Mouse (Mus musculus) neural tube, embryonic 15.5 days (tissue): ENCODE data around the gene Rnf217. TPM values are rescaled to one million over a fixed set of nuclear protein-coding genes. Genes with fewer than 3 reads are reported as not detected.

Experiments
- ATAC-seq: fragments of 200-750 bp; cut with Nextera tagmentation; 2 replicates; pipeline ENCODE4 v1.8.0; 2017; ENCODE audit warnings: mild to moderate bottlenecking, moderate TSS enrichment, moderate library complexity; ENCODE audit not compliant: low FRiP score
- H3K27ac ChIP-seq: fragments of 300-500 bp; sonication (generic); replicated peaks from 2 replicates; pipeline ENCODE4 v1.5.1; 2015; ENCODE audit warnings: mild to moderate bottlenecking, inconsistent platforms
- H3K27me3 ChIP-seq: fragments of 300-500 bp; sonication (generic); replicated peaks from 2 replicates; pipeline ENCODE4 v1.6.1; 2015; ENCODE audit warnings: inconsistent platforms
- H3K36me3 ChIP-seq: fragments of 300-500 bp; sonication (generic); 2 replicates; pipeline ENCODE4 v1.6.1; 2015; ENCODE audit warnings: inconsistent platforms
- H3K4me1 ChIP-seq: fragments of 300-500 bp; sonication (generic); 2 replicates; pipeline ENCODE4 v1.6.1; 2015; ENCODE audit warnings: inconsistent platforms
- H3K4me2 ChIP-seq: fragments of 300-500 bp; sonication (generic); 2 replicates; pipeline ENCODE4 v1.6.1; 2015; ENCODE audit warnings: inconsistent platforms, mild to moderate bottlenecking, moderate library complexity
- H3K4me3 ChIP-seq: fragments of 300-500 bp; sonication (generic); replicated peaks from 2 replicates; pipeline ENCODE4 v1.5.1; 2015; ENCODE audit warnings: mild to moderate bottlenecking, inconsistent platforms
- H3K9ac ChIP-seq: fragments of 300-500 bp; sonication (generic); replicated peaks from 2 replicates; pipeline ENCODE4 v1.6.1; 2015; ENCODE audit warnings: mild to moderate bottlenecking, inconsistent platforms
- H3K9me3 ChIP-seq: fragments of 300-500 bp; sonication (generic); replicated peaks from 2 replicates; pipeline ENCODE4 v1.6.1; 2016; ENCODE audit warnings: inconsistent platforms
- WGBS: fragments of 180-500 bp; shearing (Covaris S2); methylation state at CpG from one replicate; pipeline ENCODE4 v1.1.7; 2015; ENCODE audit warnings: mixed read lengths; 5-methylcytosine and 5-hydroxymethylcytosine counted together
- polyA plus RNA-seq: library from polyadenylated mRNA; unstranded; fragments of >200 nt; fragmentation: Nextera tagmentation; extraction: Ambion mirVana; gene quantifications from 2 replicates; pipeline ENCODE4 v1.2.1, GENCODE M21; 2015

Gene Rnf217
- polyA plus RNA-seq, 1 experiment from 2014 or later, result 2.0 TPM

GRCm38 (mm10) chr10:31528297-31528984, 80.5 kb downstream of the Rnf217 start:
- H3K9ac ChIP-seq, result no peak overlapping the region
- ATAC-seq, result no peak
- H3K27me3 ChIP-seq, result no peaks in the 10 kb centered on the region
- H3K36me3 ChIP-seq, result no peaks in the 10 kb centered on the region
- no peaks in the 10 kb centered on the region for H3K9me3 ChIP-seq
- H3K4me2 ChIP-seq, result no peak overlapping the region
- H3K27ac ChIP-seq, result no peak overlapping the region
- 0 out of 2 replicates have a peak, but pooled peaks cover 6% of the 10 kb centered on the region for H3K4me1 ChIP-seq
- no peak overlapping the region for H3K4me3 ChIP-seq
- WGBS, result 37% methylated on average over 6 of the region's 6 CpGs

- H3K9ac ChIP-seq, result no peak overlapping the region
- no peaks in the 10 kb centered on the region for H3K27me3 ChIP-seq
- no peak for ATAC-seq
- H3K9me3 ChIP-seq, result no peaks in the 10 kb centered on the region
- no peak overlapping the region for H3K4me2 ChIP-seq
- 0 out of 2 replicates have a peak, but pooled peaks cover 6% of the 10 kb centered on the region for H3K4me1 ChIP-seq
- H3K36me3 ChIP-seq, result no peaks in the 10 kb centered on the region
- no peak overlapping the region for H3K27ac ChIP-seq
- H3K4me3 ChIP-seq, result no peak overlapping the region
- WGBS, result 90% methylated on average over 3 of the region's 3 CpGs
Observed at GRCm38 (mm10) chr10:31525705-31526104, 83.3 kb downstream of the Rnf217 start.

- no peak for ATAC-seq
- H3K27ac ChIP-seq, result no peak overlapping the region
- WGBS, result 30% methylated on average over 1 of the region's 1 CpGs
- H3K4me1 ChIP-seq, result 0 out of 2 replicates have a peak, but pooled peaks cover 6% of the 10 kb centered on the region
- no peaks in the 10 kb centered on the region for H3K9me3 ChIP-seq
- H3K27me3 ChIP-seq, result no peaks in the 10 kb centered on the region
- no peak overlapping the region for H3K4me3 ChIP-seq
- H3K36me3 ChIP-seq, result no peaks in the 10 kb centered on the region
- no peak overlapping the region for H3K9ac ChIP-seq
- no peak overlapping the region for H3K4me2 ChIP-seq
Observed at GRCm38 (mm10) chr10:31519420-31519819, 89.6 kb downstream of the Rnf217 start.

- no peak for ATAC-seq
- no peak overlapping the region for H3K4me2 ChIP-seq
- H3K4me3 ChIP-seq, result no peak overlapping the region
- 0 out of 2 replicates have a peak, but pooled peaks cover 6% of the 10 kb centered on the region for H3K4me1 ChIP-seq
- no peaks in the 10 kb centered on the region for H3K27me3 ChIP-seq
- H3K9ac ChIP-seq, result no peak overlapping the region
- H3K9me3 ChIP-seq, result no peaks in the 10 kb centered on the region
- H3K36me3 ChIP-seq, result no peaks in the 10 kb centered on the region
- WGBS, result 96% methylated on average over 4 of the region's 4 CpGs
- H3K27ac ChIP-seq, result no peak overlapping the region
Observed at GRCm38 (mm10) chr10:31518210-31518609, 90.8 kb downstream of the Rnf217 start.

GRCm38 (mm10) chr10:31517192-31517591, 91.8 kb downstream of the Rnf217 start:
- Histone ChIP-seq H3K36me3 (no peaks in the 10 kb centered on the region), H3K4me1 (0 out of 2 replicates have a peak, but pooled peaks cover 6% of the 10 kb centered on the region), H3K9me3 (no peaks in the 10 kb centered on the region), H3K27ac (no peak overlapping the region), H3K4me3 (no peak overlapping the region), H3K27me3 (no peaks in the 10 kb centered on the region), H3K9ac (no peak overlapping the region), H3K4me2 (no peak overlapping the region)
- WGBS, result 69% methylated on average over 4 of the region's 4 CpGs
- no peak for ATAC-seq

- Histone ChIP-seq H3K9me3 (no peaks in the 10 kb centered on the region), H3K27ac (no peak overlapping the region), H3K27me3 (no peaks in the 10 kb centered on the region), H3K4me3 (no peak overlapping the region), H3K4me1 (0 out of 2 replicates have a peak, but pooled peaks cover 6% of the 10 kb centered on the region), H3K36me3 (no peaks in the 10 kb centered on the region), H3K9ac (no peak overlapping the region), H3K4me2 (no peak overlapping the region)
- ATAC-seq, result peak; percentile 47; the same call in 1 of the 2 replicates
- 19% methylated on average over 1 of the region's 1 CpGs for WGBS
Observed at GRCm38 (mm10) chr10:31515897-31516296, 93.1 kb downstream of the Rnf217 start.

- Histone ChIP-seq H3K36me3 (peaks cover 5% of the 10 kb centered on the region; the same call in 1 of the 2 replicates), H3K9me3 (no peaks in the 10 kb centered on the region), H3K4me1 (no peaks in the 10 kb centered on the region), H3K9ac (no peak overlapping the region), H3K4me2 (no peak overlapping the region), H3K27me3 (no peaks in the 10 kb centered on the region), H3K27ac (no peak overlapping the region), H3K4me3 (no peak overlapping the region)
- 45% methylated on average over 3 of the region's 3 CpGs for WGBS
- ATAC-seq, result peak; percentile 75; the same call in 1 of the 2 replicates
Observed at GRCm38 (mm10) chr10:31504134-31504551, 104.8 kb downstream of the Rnf217 start.

- peak; percentile 58; the same call in 1 of the 2 replicates for ATAC-seq
Observed at GRCm38 (mm10) chr10:31503542-31504133, 105.3 kb downstream of the Rnf217 start.

GRCm38 (mm10) chr10:31501644-31502043, 107.3 kb downstream of the Rnf217 start:
- Histone ChIP-seq H3K4me1 (no peaks in the 10 kb centered on the region), H3K4me3 (no peak overlapping the region), H3K9ac (no peak overlapping the region), H3K27me3 (no peaks in the 10 kb centered on the region), H3K9me3 (no peaks in the 10 kb centered on the region), H3K4me2 (no peak overlapping the region), H3K36me3 (no peaks in the 10 kb centered on the region; the same call in 1 of the 2 replicates), H3K27ac (no peak overlapping the region)
- no peak for ATAC-seq
- 89% methylated on average over 5 of the region's 5 CpGs for WGBS

More at GRCm38 (mm10) chr10:31503542-31504133, 105.3 kb downstream of the Rnf217 start:
- Histone ChIP-seq H3K4me3 (no peak overlapping the region), H3K36me3 (peaks cover 3% of the 10 kb centered on the region; the same call in 1 of the 2 replicates), H3K4me1 (no peaks in the 10 kb centered on the region), H3K27me3 (no peaks in the 10 kb centered on the region), H3K4me2 (no peak overlapping the region), H3K27ac (no peak overlapping the region), H3K9ac (no peak overlapping the region), H3K9me3 (no peaks in the 10 kb centered on the region)
- WGBS, result 87% methylated on average over 8 of the region's 8 CpGs

- Histone ChIP-seq H3K4me3 (no peak overlapping the region), H3K27me3 (no peaks in the 10 kb centered on the region), H3K27ac (no peak overlapping the region), H3K36me3 (no peaks in the 10 kb centered on the region), H3K9ac (no peak overlapping the region), H3K4me1 (no peaks in the 10 kb centered on the region), H3K4me2 (no peak overlapping the region), H3K9me3 (no peaks in the 10 kb centered on the region)
- WGBS, result 90% methylated on average over 2 of the region's 2 CpGs
- ATAC-seq, result no peak
Observed at GRCm38 (mm10) chr10:31496931-31497330, 112.1 kb downstream of the Rnf217 start.

- Histone ChIP-seq H3K9ac (no peak overlapping the region), H3K36me3 (no peaks in the 10 kb centered on the region), H3K9me3 (no peaks in the 10 kb centered on the region), H3K4me1 (no peaks in the 10 kb centered on the region), H3K4me2 (no peak overlapping the region), H3K4me3 (no peak overlapping the region), H3K27ac (no peak overlapping the region), H3K27me3 (no peaks in the 10 kb centered on the region)
- WGBS, result 87% methylated on average over 3 of the region's 3 CpGs
- ATAC-seq, result no peak
Observed at GRCm38 (mm10) chr10:31495826-31496225, 113.2 kb downstream of the Rnf217 start.

- Histone ChIP-seq H3K4me1 (no peaks in the 10 kb centered on the region), H3K36me3 (peaks cover 11% of the 10 kb centered on the region; the same call in 1 of the 2 replicates), H3K27me3 (no peaks in the 10 kb centered on the region), H3K9ac (no peak overlapping the region), H3K4me3 (no peak overlapping the region), H3K4me2 (no peak overlapping the region), H3K27ac (no peak overlapping the region), H3K9me3 (0 out of 2 replicates have a peak, but pooled peaks cover 4% of the 10 kb centered on the region)
- ATAC-seq, result no peak
- WGBS, result 88% methylated on average over 1 of the region's 1 CpGs
Observed at GRCm38 (mm10) chr10:31494296-31494695, 114.7 kb downstream of the Rnf217 start.
